Mouse (Mus musculus) liver, embryonic 14.5 days (tissue): ENCODE data around the gene Rhot1.

Experiments
- CTCF ChIP-seq: IDR thresholded peaks from 2 replicates; pipeline ENCODE4 v1.5.1; 2016; ENCODE audit warnings: antibody characterized with exemption, low read depth, control low read depth
- EP300 ChIP-seq: IDR thresholded peaks from 2 replicates; pipeline ENCODE4 v1.6.1; 2016; ENCODE audit warnings: antibody characterized with exemption, low read depth

GRCm38 (mm10) chr11:80304846-80305245 is 96.0 kb downstream of the Rhot1 start:
- no peak for TF ChIP-seq EP300
- TF ChIP-seq CTCF, result no peak
